Comparison of ENCODE assay signal across 12 mouse cellular contexts in the genomic region with DNA sequence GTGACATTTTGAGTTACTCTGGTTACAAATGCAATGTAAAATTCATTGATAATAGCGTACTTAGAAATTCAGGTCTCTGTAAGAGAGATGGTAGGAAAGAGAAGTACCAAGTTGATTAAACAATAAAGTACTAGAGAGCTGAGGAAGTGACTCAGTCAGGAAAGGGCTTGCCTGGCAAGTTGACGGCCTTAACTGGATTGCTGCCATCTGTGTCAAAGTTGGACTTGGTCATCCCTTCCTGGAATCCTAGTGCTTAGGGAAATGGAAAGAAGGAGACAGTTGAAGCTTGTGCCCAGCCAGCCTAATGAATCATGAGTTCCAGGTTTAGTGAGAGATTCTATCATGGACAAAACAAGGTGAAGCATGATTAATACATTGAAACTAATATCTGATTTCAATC.
DNase-seq lines count a peak whose midpoint lies in the region; ATAC-seq lines count a peak whose summit lies in the region.
"Had no signal": no experiment of that assay in that cellular context is flagged by ENCODE, and none has a peak within 500 bp of the region (broad histone marks: within the 10 kb centered on the region; RNA-seq: fewer than 3 reads in every experiment).

No protein-coding gene starts in this region.

- H3K4me3 ChIP-seq in midbrain, embryonic 14.5 days (replicated peaks; ENCODE audit: low read depth, low read length), result no peak overlapping the region
- H3K4me3 ChIP-seq: hindbrain, embryonic 15.5 days; limb, embryonic 13.5 days; neural tube, embryonic 13.5 days had no signal

- H3K36me3 ChIP-seq in midbrain, embryonic 14.5 days (ENCODE audit: control insufficient read depth, insufficient read depth, low read length), result no peaks in the 10 kb centered on the region
- H3K36me3 ChIP-seq: hindbrain, embryonic 15.5 days; limb, embryonic 13.5 days; neural tube, embryonic 13.5 days had no signal

- ATAC-seq in monocyte, adult 5-6 weeks (replicated peaks; ENCODE audit: insufficient number of reproducible peaks, low FRiP score, low TSS enrichment, poor library complexity, severe bottlenecking), result no peak
- ATAC-seq in midbrain, embryonic 14.5 days (ENCODE audit: low FRiP score, low TSS enrichment), result no peak

- no peaks in the 10 kb centered on the region for H3K9me3 ChIP-seq in midbrain, embryonic 14.5 days (ENCODE audit: control insufficient read depth, low read length)
- H3K9me3 ChIP-seq: hindbrain, embryonic 15.5 days; limb, embryonic 13.5 days; neural tube, embryonic 13.5 days had no signal

- peaks cover 12% of the 10 kb centered on the region; the same call in 1 of the 2 replicates for H3K4me1 ChIP-seq in midbrain, embryonic 14.5 days (ENCODE audit: control insufficient read depth, insufficient read depth, low read length)
- H3K4me1 ChIP-seq: hindbrain, embryonic 15.5 days; limb, embryonic 13.5 days had no signal

- DNase-seq in lung, adult 18-20 months, result peak; percentile 8 to 18
- DNase-seq in lung, postnatal 25 days (ENCODE audit: low spot score), result no peak
- DNase-seq in adrenal gland, adult 2 months, result peak; percentile 62
- peak; percentile 13 to 56 for DNase-seq in heart, postnatal 14 days
- DNase-seq in lung, postnatal 14 days, result peak; percentile 35
- no peak for DNase-seq in midbrain, embryonic 14.5 days
- DNase-seq in left cerebral cortex, postnatal 36 days (ENCODE audit: low spot score in 2 of 2), result no peak
- DNase-seq: cerebellum, postnatal 10 days had no signal

- intact Hi-C loops in heart, postnatal 14 days (cut with DNase I), result no loop called here
- intact Hi-C loops in left cerebral cortex, postnatal 36 days (cut with DNase I), result no loop called here

- H3K27ac ChIP-seq in midbrain, embryonic 14.5 days (replicated peaks; ENCODE audit: low read depth, low read length), result no peak overlapping the region
- H3K27ac ChIP-seq: hindbrain, embryonic 15.5 days; limb, embryonic 13.5 days; neural tube, embryonic 13.5 days had no signal

- WGBS in midbrain, embryonic 14.5 days, result 97% methylated on average over 2 of the region's 2 CpGs

- no peak overlapping the region for H3K9ac ChIP-seq in midbrain, embryonic 14.5 days (replicated peaks; ENCODE audit: low read length)
- H3K9ac ChIP-seq: hindbrain, embryonic 15.5 days; limb, embryonic 13.5 days; neural tube, embryonic 13.5 days had no signal

- H3K27me3 ChIP-seq in midbrain, embryonic 14.5 days (ENCODE audit: control insufficient read depth, insufficient read depth, low read length), result no peaks in the 10 kb centered on the region
- H3K27me3 ChIP-seq: hindbrain, embryonic 15.5 days; limb, embryonic 13.5 days; neural tube, embryonic 13.5 days had no signal

- H3K4me2 ChIP-seq in midbrain, embryonic 14.5 days (ENCODE audit: low read length), result no peak overlapping the region
- H3K4me2 ChIP-seq: hindbrain, embryonic 15.5 days; limb, embryonic 13.5 days; neural tube, embryonic 13.5 days had no signal

Comparison
In these comparisons a context has a peak if more than half of its experiments do, and no peak if none do; other contexts are left out.
1. DNase-seq: peak in lung, adult 18-20 months (2 of 2), adrenal gland, adult 2 months (single experiment), heart, postnatal 14 days (2 of 2) and lung, postnatal 14 days (single experiment); none in lung, postnatal 25 days (single experiment), midbrain, embryonic 14.5 days (single experiment) and left cerebral cortex, postnatal 36 days (0 of 2).